Mouse (Mus musculus) hindbrain, embryonic 10.5 days (tissue): ENCODE results near the gene Camta1. TPM values are rescaled to one million over a fixed set of nuclear protein-coding genes. Genes with fewer than 3 reads are reported as not detected.

Experiments
- DNase-seq: peaks from one replicate; pipeline ENCODE4 v3.0.0-alpha.2; 2017; ENCODE audit warnings: low spot score
- H3K27ac ChIP-seq: fragments of 300-500 bp; sonication (generic); 2 replicates; pipeline ENCODE4 v1.5.1; 2016; ENCODE audit warnings: mild to moderate bottlenecking, moderate library complexity
- H3K27me3 ChIP-seq: fragments of 300-500 bp; sonication (generic); 2 replicates; pipeline ENCODE4 v1.6.1; 2016; ENCODE audit warnings: mild to moderate bottlenecking; ENCODE audit not compliant: poor library complexity, insufficient read depth, severe bottlenecking
- H3K36me3 ChIP-seq: fragments of 300-500 bp; sonication (generic); 2 replicates; pipeline ENCODE4 v1.6.1; 2016; ENCODE audit warnings: mild to moderate bottlenecking, moderate library complexity
- H3K4me1 ChIP-seq: fragments of 300-500 bp; sonication (generic); replicated peaks from 2 replicates; pipeline ENCODE4 v1.6.1; 2016; ENCODE audit warnings: mild to moderate bottlenecking
- H3K4me3 ChIP-seq: fragments of 300-500 bp; sonication (generic); 2 replicates; pipeline ENCODE4 v1.5.1; 2016; ENCODE audit warnings: mild to moderate bottlenecking, moderate library complexity
- H3K9me3 ChIP-seq: fragments of 300-500 bp; sonication (generic); 2 replicates; pipeline ENCODE4 v1.6.1; 2016; ENCODE audit warnings: mild to moderate bottlenecking, moderate library complexity
- WGBS: fragments of 180-500 bp; shearing (Covaris S2); methylation state at CpG from one replicate; pipeline ENCODE4 v1.1.7; 2016; 5-methylcytosine and 5-hydroxymethylcytosine counted together
- polyA plus RNA-seq: library from polyadenylated mRNA; unstranded; fragments of >200 nt; fragmentation: Nextera tagmentation; extraction: Ambion mirVana; gene quantifications from 2 replicates; pipeline ENCODE4 v1.2.1, GENCODE M21; 2016

Gene Camta1
- polyA plus RNA-seq, 1 experiment from 2014 or later, result 140 TPM

DNA sequence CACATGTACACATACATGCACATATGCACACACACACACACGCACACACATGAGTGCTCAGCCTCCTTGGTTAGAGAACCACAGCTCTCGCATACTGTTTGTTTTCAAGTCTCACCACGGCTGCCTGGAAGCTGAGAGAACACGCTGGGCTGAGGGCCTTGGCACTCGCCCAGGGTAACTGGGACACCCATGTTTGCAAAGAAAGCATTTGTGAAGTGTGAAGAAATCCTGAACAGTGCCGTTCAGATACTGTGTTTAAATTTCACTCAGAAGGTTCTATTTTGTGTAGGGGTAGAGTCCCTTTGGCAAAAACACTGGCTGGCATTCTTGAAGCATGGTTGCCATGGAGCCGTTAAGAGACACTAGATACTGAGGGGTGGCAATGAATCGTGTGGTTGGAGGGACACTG, 682.7 kb downstream of the Camta1 start:
- no peak for DNase-seq

DNA sequence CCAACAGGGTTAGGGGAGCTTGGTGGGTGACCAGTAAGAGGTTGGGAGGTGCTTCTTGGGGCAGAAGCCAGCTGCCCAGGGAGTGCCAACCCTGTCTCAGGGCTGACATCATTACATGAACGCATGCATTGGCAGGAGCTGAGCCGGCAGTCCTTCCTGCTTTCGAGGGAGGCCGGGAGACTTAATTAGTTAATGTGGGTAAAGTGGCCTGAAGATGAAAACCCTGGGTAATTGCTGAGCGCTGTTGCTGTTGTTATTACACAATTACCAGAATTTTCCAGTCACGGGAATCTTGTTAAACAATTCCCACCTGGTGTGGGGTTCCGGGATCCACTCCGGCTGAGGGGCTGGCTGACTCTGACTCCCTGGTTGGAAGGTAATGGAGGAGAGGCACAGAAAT, 689.1 kb downstream of the Camta1 start:
- no peaks in the 10 kb centered on the region for H3K27me3 ChIP-seq
- no peak overlapping the region for H3K4me3 ChIP-seq
- no peaks in the 10 kb centered on the region for H3K36me3 ChIP-seq
- H3K4me1 ChIP-seq, result peaks cover 27% of the 10 kb centered on the region
- DNase-seq, result no peak
- 88% methylated on average over 8 of the region's 8 CpGs for WGBS
- H3K27ac ChIP-seq, result no peak overlapping the region
- no peaks in the 10 kb centered on the region for H3K9me3 ChIP-seq

More for the DNA sequence above, 682.7 kb downstream of the Camta1 start:
- Histone ChIP-seq H3K4me3 (no peak overlapping the region), H3K36me3 (no peaks in the 10 kb centered on the region), H3K27me3 (no peaks in the 10 kb centered on the region), H3K4me1 (peaks cover 26% of the 10 kb centered on the region), H3K27ac (no peak overlapping the region), H3K9me3 (no peaks in the 10 kb centered on the region)
- WGBS, result 64% methylated on average over 8 of the region's 8 CpGs

DNA sequence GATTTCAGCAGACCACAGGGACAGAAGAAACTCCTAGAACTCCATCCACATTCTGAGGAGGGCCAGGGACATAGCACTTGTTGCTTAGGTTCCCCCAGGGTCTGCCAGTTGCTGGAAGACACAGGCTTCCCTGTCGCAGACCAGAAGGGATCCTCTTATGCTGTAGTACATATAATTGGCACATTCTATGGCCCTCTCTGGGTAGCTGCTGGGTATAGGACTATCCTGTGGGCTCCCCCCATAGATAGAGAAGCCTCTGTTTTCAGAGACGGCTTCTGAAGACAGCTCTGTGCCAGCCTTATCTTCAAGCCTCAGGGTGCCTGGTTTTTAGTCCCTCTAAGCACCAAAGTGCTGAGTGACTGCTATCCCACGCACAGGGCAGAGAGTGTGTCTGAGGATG, 690.6 kb downstream of the Camta1 start:
- Histone ChIP-seq H3K27me3 (peaks cover 2% of the 10 kb centered on the region; the same call in 1 of the 2 replicates), H3K4me3 (no peak overlapping the region), H3K9me3 (no peaks in the 10 kb centered on the region), H3K27ac (no peak overlapping the region), H3K4me1 (peaks cover 27% of the 10 kb centered on the region), H3K36me3 (no peaks in the 10 kb centered on the region)
- 75% methylated on average over 3 of the region's 3 CpGs for WGBS
- DNase-seq, result no peak

DNA sequence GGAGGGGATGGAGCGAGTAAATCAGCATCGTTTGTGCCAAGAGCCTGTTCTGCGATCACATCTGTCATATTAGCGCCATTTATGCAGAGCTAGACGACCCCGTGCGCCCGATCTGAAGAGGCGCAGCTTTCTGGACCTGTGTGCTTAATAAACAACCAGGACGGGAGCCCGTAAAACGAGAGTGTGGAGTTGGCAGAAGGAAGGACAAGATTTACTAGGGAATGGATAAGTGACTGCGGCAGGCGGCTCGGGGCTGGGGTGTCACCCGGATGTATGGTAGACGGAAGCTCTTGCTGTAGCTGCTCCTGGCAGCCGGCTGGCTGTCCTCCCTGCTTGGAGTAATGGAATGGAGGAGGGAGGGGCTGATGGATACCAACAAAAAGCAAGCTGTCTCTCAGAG, 691.0 kb downstream of the Camta1 start:
- Histone ChIP-seq H3K36me3 (no peaks in the 10 kb centered on the region), H3K27me3 (peaks cover 7% of the 10 kb centered on the region; the same call in 1 of the 2 replicates), H3K27ac (no peak overlapping the region), H3K9me3 (no peaks in the 10 kb centered on the region), H3K4me3 (no peak overlapping the region), H3K4me1 (peaks cover 30% of the 10 kb centered on the region)
- 69% methylated on average over 18 of the region's 18 CpGs for WGBS
- DNase-seq, result no peak

DNA sequence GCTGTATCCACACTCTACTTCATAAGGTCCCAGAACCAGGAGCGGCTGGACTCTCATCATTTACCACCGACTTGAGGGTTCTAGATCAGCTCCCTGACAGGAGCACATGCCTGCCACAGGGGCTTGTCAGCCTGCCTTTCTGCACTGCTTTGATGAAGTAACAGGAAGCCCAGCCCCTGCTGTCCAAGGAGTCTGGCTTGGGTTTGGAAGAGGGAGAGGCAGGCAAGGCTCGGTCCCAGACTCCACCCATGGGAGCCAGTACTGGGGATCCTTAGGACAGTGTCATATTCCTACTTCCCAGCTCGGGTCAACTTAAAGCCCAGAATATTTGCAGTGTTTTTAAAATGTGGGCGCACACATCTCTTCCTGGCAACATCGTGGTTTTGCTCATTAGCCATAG, 694.7 kb downstream of the Camta1 start:
- Histone ChIP-seq H3K4me3 (no peak overlapping the region), H3K9me3 (no peaks in the 10 kb centered on the region), H3K36me3 (no peaks in the 10 kb centered on the region), H3K27me3 (peaks cover 20% of the 10 kb centered on the region; the same call in 1 of the 2 replicates), H3K4me1 (peaks cover 31% of the 10 kb centered on the region), H3K27ac (no peak overlapping the region)
- no peak for DNase-seq
- WGBS, result 90% methylated on average over 6 of the region's 6 CpGs

DNA sequence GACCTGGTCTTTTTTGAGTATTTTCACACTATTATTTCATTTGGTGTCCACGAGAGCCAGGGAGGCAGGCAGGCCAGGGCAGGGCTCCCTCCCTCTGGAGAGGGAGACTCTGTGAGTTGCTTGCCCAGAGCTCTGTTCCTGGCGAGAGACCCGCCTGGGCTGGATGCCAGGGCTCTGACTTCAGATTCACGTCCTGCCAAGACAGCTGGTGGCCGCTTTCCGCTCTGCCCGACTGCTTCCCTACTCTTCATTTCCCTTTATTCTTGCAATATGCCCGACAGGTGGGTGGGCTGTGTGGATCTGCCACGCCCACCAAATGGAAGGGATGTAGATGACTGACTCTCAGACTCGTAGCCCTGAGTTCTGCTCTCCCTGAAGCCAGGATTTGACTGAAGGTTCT, 696.1 kb downstream of the Camta1 start:
- Histone ChIP-seq H3K4me3 (no peak overlapping the region), H3K9me3 (no peaks in the 10 kb centered on the region), H3K4me1 (peaks cover 22% of the 10 kb centered on the region), H3K27ac (no peak overlapping the region), H3K27me3 (peaks cover 23% of the 10 kb centered on the region; the same call in 1 of the 2 replicates), H3K36me3 (no peaks in the 10 kb centered on the region)
- no peak for DNase-seq
- WGBS, result 19% methylated on average over 10 of the region's 10 CpGs

DNA sequence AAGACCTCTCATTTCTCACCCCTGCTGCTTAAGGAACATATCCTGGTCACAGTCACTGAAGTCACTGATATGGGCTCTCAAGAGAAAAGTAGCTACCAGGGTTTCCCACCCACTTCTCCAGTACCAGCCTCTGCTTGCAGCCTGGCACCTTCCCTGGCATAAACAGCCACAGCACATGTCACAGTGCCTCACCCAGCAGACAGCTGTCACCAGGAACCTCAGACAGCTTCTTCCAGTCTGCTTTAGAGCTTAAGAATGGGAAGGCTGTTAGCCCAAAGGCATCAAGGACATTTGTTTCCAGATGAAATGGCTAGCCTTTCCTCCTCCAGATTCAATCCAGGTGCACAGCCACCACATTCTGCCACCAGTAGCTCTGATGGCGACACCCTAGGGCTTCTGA, 697.4 kb downstream of the Camta1 start:
- peaks cover 27% of the 10 kb centered on the region; the same call in 1 of the 2 replicates for H3K27me3 ChIP-seq
- DNase-seq, result no peak
- H3K27ac ChIP-seq, result no peak overlapping the region
- peaks cover 10% of the 10 kb centered on the region; the same call in 1 of the 2 replicates for H3K4me1 ChIP-seq
- no peaks in the 10 kb centered on the region for H3K36me3 ChIP-seq
- H3K4me3 ChIP-seq, result no peak overlapping the region
- 80% methylated on average over 1 of the region's 1 CpGs for WGBS
- no peaks in the 10 kb centered on the region for H3K9me3 ChIP-seq

DNA sequence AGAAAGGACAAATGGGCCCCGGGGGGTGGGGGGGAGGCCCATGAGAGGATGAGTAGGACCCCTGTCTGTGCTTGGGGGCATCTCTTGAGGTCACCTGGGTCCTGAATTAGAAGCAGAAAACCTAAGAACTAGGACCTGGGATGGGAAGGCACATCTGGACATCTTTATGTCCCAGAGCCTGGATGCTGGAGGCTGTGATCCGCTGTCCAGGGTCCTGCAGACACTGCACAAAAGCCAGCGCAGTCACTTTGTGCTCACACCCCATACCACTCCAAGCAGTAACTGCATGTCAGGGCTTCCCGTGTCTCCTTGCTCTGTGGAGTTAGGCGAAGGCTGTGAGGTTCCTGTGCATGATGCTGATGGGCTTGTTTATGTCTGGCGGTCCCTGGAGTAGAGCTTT, 699.8 kb downstream of the Camta1 start:
- DNase-seq, result no peak
- H3K4me1 ChIP-seq, result 0 out of 2 replicates have a peak, but pooled peaks cover 4% of the 10 kb centered on the region
- H3K27ac ChIP-seq, result no peak overlapping the region
- 46% methylated on average over 6 of the region's 6 CpGs for WGBS
- no peak overlapping the region for H3K4me3 ChIP-seq
- H3K36me3 ChIP-seq, result no peaks in the 10 kb centered on the region
- H3K9me3 ChIP-seq, result no peaks in the 10 kb centered on the region
- peaks cover 27% of the 10 kb centered on the region; the same call in 1 of the 2 replicates for H3K27me3 ChIP-seq

DNA sequence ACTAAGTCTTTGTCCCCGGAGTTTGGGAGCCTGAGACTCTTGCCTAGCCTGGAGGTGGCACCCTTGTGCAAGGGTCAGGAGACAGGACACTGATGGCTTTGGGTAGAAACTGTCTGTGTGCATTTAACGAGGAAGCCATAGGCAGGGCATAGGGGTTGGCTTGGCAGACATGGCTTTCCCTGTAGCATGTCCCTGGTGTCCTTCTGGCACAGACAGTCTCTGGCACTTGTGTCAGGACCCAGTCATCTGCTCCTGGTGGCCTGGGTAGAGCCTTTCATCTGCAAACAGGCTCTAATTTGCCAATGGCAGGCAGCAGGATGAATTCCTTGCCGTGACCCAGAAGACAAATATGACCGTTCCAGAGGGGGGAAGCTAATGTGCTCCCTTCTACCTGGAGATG, 700.7 kb downstream of the Camta1 start:
- Histone ChIP-seq H3K27ac (no peak overlapping the region), H3K36me3 (no peaks in the 10 kb centered on the region), H3K4me1 (0 out of 2 replicates have a peak, but pooled peaks cover 4% of the 10 kb centered on the region), H3K27me3 (peaks cover 29% of the 10 kb centered on the region), H3K9me3 (no peaks in the 10 kb centered on the region), H3K4me3 (no peak overlapping the region)
- 71% methylated on average over 4 of the region's 4 CpGs for WGBS
- DNase-seq, result no peak

DNA sequence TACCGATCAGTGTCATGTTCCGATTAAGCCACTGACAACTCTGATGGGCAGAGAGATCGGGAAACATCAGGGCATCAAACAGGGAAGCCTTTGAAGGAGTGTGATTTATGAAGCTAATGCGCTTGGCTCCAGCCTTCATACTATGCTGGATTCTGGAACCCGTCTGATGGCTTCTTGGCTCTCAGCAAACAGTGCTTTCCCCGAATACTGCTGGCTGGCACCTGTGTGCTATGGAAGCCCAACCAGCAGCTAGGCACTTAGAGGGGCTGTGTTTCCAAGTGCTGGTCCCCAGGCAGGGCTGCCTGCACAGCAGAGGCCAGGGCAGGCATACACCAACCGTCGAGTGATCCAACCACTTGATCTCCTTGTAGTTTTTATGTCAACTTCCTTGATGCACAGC, 701.2 kb downstream of the Camta1 start:
- Histone ChIP-seq H3K9me3 (no peaks in the 10 kb centered on the region), H3K36me3 (no peaks in the 10 kb centered on the region), H3K27ac (no peak overlapping the region), H3K4me3 (no peak overlapping the region), H3K4me1 (0 out of 2 replicates have a peak, but pooled peaks cover 3% of the 10 kb centered on the region), H3K27me3 (peaks cover 30% of the 10 kb centered on the region)
- DNase-seq, result no peak
- 81% methylated on average over 8 of the region's 8 CpGs for WGBS

DNA sequence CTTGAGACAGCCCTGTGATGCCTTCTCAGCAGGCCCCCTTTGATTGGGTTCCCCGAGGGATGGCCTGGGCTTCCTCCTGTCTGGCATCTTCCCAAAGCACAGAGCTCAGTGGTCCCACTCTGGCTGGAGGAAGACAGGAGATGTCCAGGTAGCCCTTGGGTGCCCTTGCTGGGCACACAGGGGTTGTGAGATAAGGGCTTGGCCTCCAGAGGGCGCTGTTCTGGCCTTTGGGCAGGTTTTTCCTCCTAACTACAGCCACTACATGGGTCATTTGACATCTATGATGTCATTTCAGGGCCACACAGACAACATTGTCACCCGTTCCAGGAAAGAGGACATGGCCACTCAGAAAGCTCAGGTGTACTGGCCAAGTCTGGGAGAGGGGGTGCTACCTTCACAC, 703.4 kb downstream of the Camta1 start:
- no peak for DNase-seq
- Histone ChIP-seq H3K27me3 (peaks cover 20% of the 10 kb centered on the region), H3K27ac (no peak overlapping the region), H3K9me3 (no peaks in the 10 kb centered on the region), H3K4me1 (peaks cover 22% of the 10 kb centered on the region), H3K4me3 (no peak overlapping the region), H3K36me3 (no peaks in the 10 kb centered on the region)
- WGBS, result 58% methylated on average over 3 of the region's 3 CpGs

DNA sequence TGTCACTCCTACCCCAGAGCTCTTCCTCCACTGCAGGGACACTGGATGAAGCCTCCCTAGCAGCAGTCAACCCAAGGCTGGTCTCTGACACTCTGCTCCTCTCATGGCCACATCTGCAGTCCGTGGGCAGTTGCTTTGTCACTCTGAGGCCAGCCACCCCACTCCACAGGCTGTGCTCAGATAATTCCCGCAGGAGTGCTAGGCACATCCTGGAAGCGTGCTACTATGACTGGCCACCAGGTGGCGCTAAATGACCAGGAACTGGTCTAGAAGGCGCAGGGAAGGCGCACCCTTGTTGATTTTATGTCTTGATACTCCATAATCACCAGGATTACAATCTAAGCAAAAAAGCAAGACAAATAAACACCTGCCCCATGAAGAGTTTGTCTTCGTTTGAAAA, 704.8 kb downstream of the Camta1 start:
- no peak overlapping the region for H3K4me3 ChIP-seq
- no peaks in the 10 kb centered on the region for H3K9me3 ChIP-seq
- H3K27ac ChIP-seq, result no peak overlapping the region
- WGBS, result 5% methylated on average over 7 of the region's 7 CpGs
- DNase-seq, result peak; percentile 83
- H3K27me3 ChIP-seq, result peaks cover 31% of the 10 kb centered on the region
- H3K36me3 ChIP-seq, result no peaks in the 10 kb centered on the region
- H3K4me1 ChIP-seq, result peaks cover 32% of the 10 kb centered on the region

DNA sequence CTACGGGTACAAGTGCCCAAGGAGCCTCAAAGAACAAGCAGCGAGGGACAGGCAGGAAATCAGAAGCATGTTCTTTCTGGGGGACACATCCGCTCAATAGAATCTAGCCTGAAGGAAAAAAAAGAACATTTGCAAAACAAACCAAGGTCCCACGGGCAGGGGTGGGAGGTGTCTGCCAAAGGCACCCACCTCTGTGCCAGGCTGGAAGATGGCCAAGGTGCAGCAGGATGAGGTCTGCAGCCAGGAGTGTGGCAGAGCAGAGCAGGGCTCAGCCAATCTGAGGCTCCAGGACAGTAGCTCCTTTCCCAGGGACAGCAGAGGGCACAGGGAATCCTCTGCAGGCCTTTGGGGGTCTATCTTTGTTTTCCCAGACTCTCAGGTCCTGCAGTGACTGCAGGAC, 706.1 kb downstream of the Camta1 start:
- Histone ChIP-seq H3K36me3 (no peaks in the 10 kb centered on the region), H3K9me3 (no peaks in the 10 kb centered on the region), H3K27me3 (peaks cover 31% of the 10 kb centered on the region), H3K4me3 (no peak overlapping the region), H3K27ac (no peak overlapping the region), H3K4me1 (peaks cover 46% of the 10 kb centered on the region)
- DNase-seq, result no peak
- WGBS, result 84% methylated on average over 4 of the region's 4 CpGs

DNA sequence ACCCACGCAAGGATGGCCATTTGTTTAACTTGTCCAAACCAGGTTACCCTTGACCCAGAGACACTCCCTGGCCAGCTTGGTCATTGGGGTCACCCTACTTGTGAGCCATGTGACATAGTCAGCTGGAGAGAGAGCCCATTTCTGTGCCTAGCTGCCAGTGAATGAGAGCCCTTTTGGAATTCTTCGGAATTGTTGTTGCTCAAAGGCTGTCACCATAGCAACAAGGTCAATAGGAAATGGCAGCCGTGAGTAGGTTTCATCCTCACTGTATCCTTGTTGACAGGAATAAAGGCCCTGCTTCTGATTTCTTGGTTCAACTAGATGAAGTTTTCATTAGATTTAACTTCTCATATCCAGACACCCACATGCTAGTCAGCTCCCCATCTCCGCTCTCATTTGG, 707.4 kb downstream of the Camta1 start:
- Histone ChIP-seq H3K36me3 (no peaks in the 10 kb centered on the region), H3K27me3 (peaks cover 38% of the 10 kb centered on the region), H3K4me3 (no peak overlapping the region), H3K27ac (no peak overlapping the region), H3K4me1 (peaks cover 57% of the 10 kb centered on the region), H3K9me3 (no peaks in the 10 kb centered on the region)
- peak; percentile 44 for DNase-seq
- 42% methylated on average over 4 of the region's 4 CpGs for WGBS
